In genomic region chr10:87419940-87420385, GRCm38 (mm10) we compare ENCODE assay signal across 14 mouse cellular contexts.
DNase-seq lines count a peak whose midpoint lies in the region; ATAC-seq and TF ChIP-seq lines count a peak whose summit lies in the region.
"Had no signal": no experiment of that assay in that cellular context is flagged by ENCODE, and none has a peak within 500 bp of the region (broad histone marks: within the 10 kb centered on the region; RNA-seq: fewer than 3 reads in every experiment).

No protein-coding gene starts in this region.

- no peak for ATAC-seq in embryonic facial prominence, embryonic 12.5 days (ENCODE audit: insufficient number of reproducible peaks, insufficient read depth, low FRiP score, low TSS enrichment)
- ATAC-seq in hindbrain, embryonic 12.5 days (ENCODE audit: low FRiP score): peak; percentile 75
- ATAC-seq in midbrain, embryonic 15.5 days (replicated peaks): peak; percentile 84
- ATAC-seq: intestine, postnatal 0 days; liver, embryonic 12.5 days had no signal

- H3K27me3 ChIP-seq in embryonic facial prominence, embryonic 12.5 days: no peaks in the 10 kb centered on the region
- no peaks in the 10 kb centered on the region for H3K27me3 ChIP-seq in hindbrain, embryonic 12.5 days
- no peaks in the 10 kb centered on the region for H3K27me3 ChIP-seq in midbrain, embryonic 15.5 days (replicated peaks)
- H3K27me3 ChIP-seq: CH12.LX; liver, embryonic 12.5 days had no signal

- H3K4me3 ChIP-seq in embryonic facial prominence, embryonic 12.5 days: no peak overlapping the region
- no peak overlapping the region for H3K4me3 ChIP-seq in hindbrain, embryonic 12.5 days
- no peak overlapping the region for H3K4me3 ChIP-seq in midbrain, embryonic 15.5 days
- H3K4me3 ChIP-seq: liver, embryonic 12.5 days had no signal

- H3K9me3 ChIP-seq in embryonic facial prominence, embryonic 12.5 days: no peaks in the 10 kb centered on the region
- no peaks in the 10 kb centered on the region for H3K9me3 ChIP-seq in hindbrain, embryonic 12.5 days (replicated peaks)
- no peaks in the 10 kb centered on the region for H3K9me3 ChIP-seq in midbrain, embryonic 15.5 days
- H3K9me3 ChIP-seq: liver, embryonic 12.5 days had no signal

- no peak for TF ChIP-seq CTCF in brain, embryonic 14.5 days (IDR thresholded peaks at IDR 0.05; ENCODE audit: borderline replicate concordance, extremely low read depth, insufficient read depth, insufficient read length)

- WGBS in embryonic facial prominence, embryonic 12.5 days: 9% methylated on average over 6 of the region's 6 CpGs
- WGBS in hindbrain, embryonic 12.5 days: 8% methylated on average over 6 of the region's 6 CpGs
- WGBS in midbrain, embryonic 15.5 days: 4% methylated on average over 6 of the region's 6 CpGs

- 0 out of 2 replicates have a peak, but pooled peaks cover 2% of the 10 kb centered on the region for H3K4me1 ChIP-seq in embryonic facial prominence, embryonic 12.5 days
- H3K4me1 ChIP-seq in hindbrain, embryonic 12.5 days: peaks cover 11% of the 10 kb centered on the region
- H3K4me1 ChIP-seq in midbrain, embryonic 15.5 days: peaks cover 17% of the 10 kb centered on the region
- H3K4me1 ChIP-seq: liver, embryonic 12.5 days had no signal

- DNase-seq in brain, embryonic 14.5 days (ENCODE audit: low read depth): peak; percentile 96
- no peak for DNase-seq in thymus, postnatal 25 days
- no peak for DNase-seq in cerebellum, postnatal 36 days
- DNase-seq in lung, postnatal 4 days: no peak
- no peak for DNase-seq in lung, postnatal 10 days
- DNase-seq: cerebellum, adult 8-10 months; gastrocnemius, postnatal 36 days had no signal

- H3K36me3 ChIP-seq in embryonic facial prominence, embryonic 12.5 days: no peaks in the 10 kb centered on the region
- no peaks in the 10 kb centered on the region for H3K36me3 ChIP-seq in hindbrain, embryonic 12.5 days
- no peaks in the 10 kb centered on the region for H3K36me3 ChIP-seq in midbrain, embryonic 15.5 days (replicated peaks)
- H3K36me3 ChIP-seq: liver, embryonic 12.5 days had no signal

- H3K9ac ChIP-seq in embryonic facial prominence, embryonic 12.5 days: no peak overlapping the region
- H3K9ac ChIP-seq in hindbrain, embryonic 12.5 days: no peak overlapping the region
- H3K9ac ChIP-seq in midbrain, embryonic 15.5 days: no peak overlapping the region
- H3K9ac ChIP-seq: liver, embryonic 12.5 days had no signal

- H3K4me2 ChIP-seq in embryonic facial prominence, embryonic 12.5 days (replicated peaks): 0 out of 2 replicates have a peak overlapping the region, but pooled peaks have one; percentile 9
- H3K4me2 ChIP-seq in hindbrain, embryonic 12.5 days (replicated peaks): peak overlapping the region; percentile 13; the same call in 1 of the 2 replicates
- peak overlapping the region; percentile 1 for H3K4me2 ChIP-seq in midbrain, embryonic 15.5 days
- H3K4me2 ChIP-seq: liver, embryonic 12.5 days had no signal

- no peak for TF ChIP-seq POLR2A in brain, embryonic 14.5 days (IDR thresholded peaks at IDR 0.05; ENCODE audit: borderline replicate concordance, extremely low read depth, insufficient read depth, insufficient read length, poor library complexity, severe bottlenecking)

- H3K27ac ChIP-seq in embryonic facial prominence, embryonic 12.5 days: no peak overlapping the region
- H3K27ac ChIP-seq in hindbrain, embryonic 12.5 days: peak overlapping the region; percentile 52
- peak overlapping the region; percentile 53 for H3K27ac ChIP-seq in midbrain, embryonic 15.5 days
- H3K27ac ChIP-seq: liver, embryonic 12.5 days; stomach, postnatal 0 days had no signal
